Mouse (Mus musculus): Measurements from ENCODE around the gene Pold4.

GRCm38 (mm10) chr19:4220957-4221743 lies 10.5 kb upstream of the Pold4 start:
- no peak for TF ChIP-seq CTCF (conservative IDR thresholded peaks at IDR 0.05; ENCODE audit: low read length)
- TF ChIP-seq POU5F1 (IDR thresholded peaks at IDR 0.05; ENCODE audit: borderline replicate concordance, low read length): no peak
